Mouse (Mus musculus): ENCODE measurements around the gene Gm21992. TPM values are rescaled to one million over a fixed set of nuclear protein-coding genes. Genes with fewer than 3 reads are reported as not detected.

Gene Gm21992
- total RNA-seq, 4 experiments from 2014 or later = 22.5 to 29.2 (median 26.0) TPM

- no peak for DNase-seq (ENCODE audit: low spot score in 2 of 2)
Measured at GRCm38 (mm10) chr19:4749975-4750374, 61.4 kb downstream of the Gm21992 start.

- no peak for DNase-seq (ENCODE audit: low spot score in 2 of 2)
Measured at GRCm38 (mm10) chr19:4748493-4748892, 62.9 kb downstream of the Gm21992 start.

GRCm38 (mm10) chr19:4747631-4748312 lies 63.6 kb downstream of the Gm21992 start:
- DNase-seq (ENCODE audit: low spot score in 2 of 2) = no peak

GRCm38 (mm10) chr19:4746611-4747010 lies 64.8 kb downstream of the Gm21992 start:
- DNase-seq (ENCODE audit: low spot score in 2 of 2) = no peak

GRCm38 (mm10) chr19:4745681-4746080 lies 65.7 kb downstream of the Gm21992 start:
- no peak for DNase-seq (ENCODE audit: low spot score in 2 of 2)

- DNase-seq (ENCODE audit: low spot score in 2 of 2) = no peak
Measured at GRCm38 (mm10) chr19:4745057-4745456, 66.4 kb downstream of the Gm21992 start.

GRCm38 (mm10) chr19:4744026-4744425 lies 67.4 kb downstream of the Gm21992 start:
- DNase-seq (ENCODE audit: low spot score in 2 of 2) = no peak

- DNase-seq (ENCODE audit: low spot score in 2 of 2) = no peak
Measured at GRCm38 (mm10) chr19:4743524-4743923, 67.9 kb downstream of the Gm21992 start.

GRCm38 (mm10) chr19:4742229-4742628 lies 69.2 kb downstream of the Gm21992 start:
- DNase-seq (ENCODE audit: low spot score in 2 of 2) = no peak

GRCm38 (mm10) chr19:4741482-4741881 lies 69.9 kb downstream of the Gm21992 start:
- DNase-seq (ENCODE audit: low spot score in 2 of 2) = no peak

GRCm38 (mm10) chr19:4739762-4740161 lies 71.7 kb downstream of the Gm21992 start:
- DNase-seq (ENCODE audit: low spot score in 2 of 2) = no peak

GRCm38 (mm10) chr19:4739053-4739452 lies 72.4 kb downstream of the Gm21992 start:
- DNase-seq (ENCODE audit: low spot score in 2 of 2) = no peak

- DNase-seq (ENCODE audit: low spot score in 2 of 2) = no peak
Measured at GRCm38 (mm10) chr19:4737866-4738265, 73.5 kb downstream of the Gm21992 start.

- no peak for DNase-seq (ENCODE audit: low spot score in 2 of 2)
Measured at GRCm38 (mm10) chr19:4733052-4733451, 78.4 kb downstream of the Gm21992 start.

- DNase-seq (ENCODE audit: low spot score in 2 of 2) = no peak
Measured at GRCm38 (mm10) chr19:4729186-4729585, 82.2 kb downstream of the Gm21992 start.

GRCm38 (mm10) chr19:4720671-4721244 lies 90.7 kb downstream of the Gm21992 start:
- no peak for DNase-seq (ENCODE audit: low spot score in 2 of 2)

- no peak for DNase-seq (ENCODE audit: low spot score in 2 of 2)
Measured at GRCm38 (mm10) chr19:4720112-4720511, 91.3 kb downstream of the Gm21992 start.

GRCm38 (mm10) chr19:4719351-4719764 lies 92.1 kb downstream of the Gm21992 start:
- DNase-seq (ENCODE audit: low spot score in 2 of 2) = no peak

GRCm38 (mm10) chr19:4718716-4719115 lies 92.7 kb downstream of the Gm21992 start:
- no peak for DNase-seq (ENCODE audit: low spot score in 2 of 2)

- DNase-seq (ENCODE audit: low spot score in 2 of 2) = no peak
Measured at GRCm38 (mm10) chr19:4717281-4717680, 94.1 kb downstream of the Gm21992 start.

- no peak for DNase-seq (ENCODE audit: low spot score in 2 of 2)
Measured at GRCm38 (mm10) chr19:4716756-4717155, 94.7 kb downstream of the Gm21992 start.

GRCm38 (mm10) chr19:4713886-4714285 lies 97.5 kb downstream of the Gm21992 start:
- DNase-seq (ENCODE audit: low spot score in 2 of 2) = no peak
